Mouse (Mus musculus) brain, adult 2 months (tissue): Measurements from ENCODE around the gene Nup214.

Source experiments
- DNase-seq: peaks from one replicate; pipeline ENCODE4 v3.0.0; 2011; ENCODE audit warnings: low read depth, low spot score

Gene Nup214

GRCm38 (mm10) chr2:31974141-31974808 is at the start of gene Nup214:
Nup214 (plus strand) TSS chr2:31974436.
- DNase-seq = peak; percentile 100

GRCm38 (mm10) chr2:31924811-31925210 is 49.4 kb upstream of the Nup214 start:
- no peak for DNase-seq

DNA sequence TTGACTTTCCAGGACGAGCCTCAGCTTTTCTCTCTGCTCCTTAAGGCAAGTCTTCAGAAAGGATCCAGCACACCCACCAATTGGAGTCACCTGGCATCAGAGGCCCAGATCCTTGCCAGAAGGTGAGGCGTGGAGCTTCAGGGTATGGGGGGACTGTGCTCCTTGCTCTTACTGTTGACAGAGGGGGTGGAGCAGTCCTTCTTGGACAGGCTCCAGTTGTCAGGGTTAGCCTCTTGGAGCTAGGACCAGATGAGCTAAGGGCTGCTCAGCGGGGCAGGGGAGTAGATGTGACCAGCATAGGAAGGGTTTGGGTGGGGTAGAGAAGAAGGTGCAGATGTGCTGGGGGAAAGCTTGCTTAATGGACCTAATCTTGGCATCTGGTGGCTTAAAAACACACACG is 48.3 kb upstream of the Nup214 start:
- no peak for DNase-seq

GRCm38 (mm10) chr2:31929664-31930063 is 44.6 kb upstream of the Nup214 start:
- no peak for DNase-seq

- DNase-seq = peak; percentile 43
Observed at GRCm38 (mm10) chr2:31934551-31934950, 39.7 kb upstream of the Nup214 start.

GRCm38 (mm10) chr2:31935054-31935453 is 39.2 kb upstream of the Nup214 start:
- no peak for DNase-seq

DNA sequence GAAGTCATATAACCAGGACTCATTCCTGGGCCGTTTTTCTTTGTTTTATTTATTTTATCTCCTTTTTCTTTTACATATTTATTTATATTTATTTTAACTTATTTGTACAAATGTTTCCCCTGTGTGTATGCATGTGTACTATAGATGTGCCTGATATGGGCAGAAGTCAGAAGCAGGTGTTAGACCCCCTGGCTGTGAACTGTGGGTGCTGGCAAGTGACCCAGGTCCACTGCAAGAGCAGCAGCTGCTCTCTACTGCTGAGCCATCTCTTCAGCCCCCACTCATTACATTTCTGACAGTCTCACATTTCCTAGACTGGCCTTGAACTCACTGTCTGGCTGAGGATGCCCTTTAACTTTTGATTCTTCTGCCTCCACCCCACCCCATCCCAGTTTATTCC is 35.9 kb upstream of the Nup214 start:
- DNase-seq = no peak

DNA sequence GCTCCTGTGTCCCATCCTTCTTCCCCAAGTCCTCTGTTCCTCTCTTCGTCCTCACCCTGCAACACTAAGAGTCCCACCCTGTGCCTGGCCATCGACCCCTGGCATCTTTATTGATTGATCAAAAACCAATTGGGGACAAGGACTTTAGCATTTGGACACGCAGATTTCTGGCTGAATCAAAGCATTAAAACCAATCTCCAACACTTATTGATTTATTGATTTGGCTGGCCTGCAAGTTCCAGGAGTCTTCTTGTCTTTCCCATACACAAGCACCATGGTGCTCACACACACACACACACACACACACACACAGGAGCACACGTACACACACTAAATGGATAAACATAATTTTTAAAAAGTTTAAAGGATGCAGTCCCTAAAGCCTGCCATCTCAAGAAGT is 31.2 kb upstream of the Nup214 start:
- DNase-seq = no peak

GRCm38 (mm10) chr2:31945580-31945979 is 28.7 kb upstream of the Nup214 start:
- DNase-seq = no peak

DNA sequence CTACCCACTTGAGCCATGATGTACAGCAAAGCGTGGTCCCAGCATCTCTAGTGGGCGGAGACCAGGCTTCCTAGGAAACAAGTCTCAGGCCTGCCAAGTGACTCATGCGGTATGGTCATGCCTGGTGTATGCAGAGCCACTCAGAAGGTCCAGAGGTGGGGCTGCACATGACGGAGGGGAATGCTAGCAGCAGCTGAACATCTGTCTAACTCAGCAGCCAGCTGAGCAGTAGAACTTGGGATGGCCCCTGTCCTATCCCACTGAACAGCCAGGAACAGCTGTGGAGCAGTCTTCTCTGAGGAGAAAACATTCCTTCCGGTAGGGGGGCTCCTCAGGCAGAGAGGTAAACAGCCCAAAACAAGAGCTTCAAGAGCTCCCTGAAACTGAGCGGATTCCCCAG is 25.8 kb upstream of the Nup214 start:
- DNase-seq = no peak

DNA sequence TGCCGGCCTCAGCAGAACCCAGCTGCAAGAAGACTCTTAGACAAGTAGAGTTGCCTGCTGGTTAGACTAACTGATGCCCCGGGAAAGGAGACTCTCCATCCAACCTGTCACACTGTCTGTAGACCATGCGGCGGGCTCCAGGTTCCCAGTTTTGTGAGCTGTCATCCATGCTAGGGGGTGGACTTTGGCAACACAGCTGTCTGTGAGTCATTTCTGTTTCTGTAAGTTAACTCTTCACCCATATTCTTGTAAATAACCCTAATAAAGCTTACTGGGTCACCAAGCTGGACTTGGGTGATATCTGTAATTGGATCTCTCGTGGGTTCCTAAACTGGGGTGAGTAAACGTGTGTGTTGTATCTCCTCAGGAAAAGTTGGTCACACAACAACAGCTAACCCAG is 25.4 kb upstream of the Nup214 start:
- no peak for DNase-seq

DNA sequence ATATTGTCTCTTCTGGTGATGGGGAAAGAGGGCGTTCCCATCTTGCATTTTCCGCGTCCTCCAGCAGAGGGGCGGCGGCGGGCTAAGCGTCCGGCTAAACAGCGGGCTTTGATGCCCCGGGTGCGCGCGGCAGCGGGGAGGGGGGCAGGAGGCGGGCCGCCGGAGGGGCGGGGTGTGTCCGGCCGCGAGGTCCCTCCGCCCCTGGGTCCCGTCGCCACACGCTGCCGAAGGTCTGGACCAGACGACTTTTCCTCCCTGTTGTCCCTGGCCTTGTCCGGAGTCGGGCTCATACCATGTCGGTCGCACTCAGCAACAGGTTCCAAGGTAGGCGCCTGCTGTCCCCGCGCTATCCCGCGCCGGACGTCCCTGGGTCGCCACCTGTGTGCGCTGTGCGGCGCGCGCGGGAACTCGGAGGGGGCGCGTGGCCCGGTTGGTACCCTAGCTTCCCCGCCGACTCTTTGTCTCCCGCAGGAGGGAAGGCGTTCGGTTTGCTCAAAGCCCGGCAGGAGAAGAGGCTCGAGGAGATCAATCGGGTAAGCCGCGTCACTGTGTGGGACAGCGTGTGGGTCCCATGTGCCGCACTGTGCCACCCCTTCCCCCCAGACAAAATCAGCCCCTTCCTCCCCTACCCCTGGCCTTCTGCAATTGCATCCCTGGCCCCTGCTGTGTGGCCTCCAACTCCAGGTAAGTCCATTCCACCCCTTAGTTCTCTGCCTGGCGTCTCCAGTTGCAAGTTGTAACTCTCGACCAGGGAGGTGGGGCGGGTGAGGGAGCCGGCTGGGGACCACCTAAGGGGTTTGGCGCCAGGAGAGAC is 24.0 kb upstream of the Nup214 start, which contains the start of gene Aif1l:
Aif1l (plus strand) TSS at position 82 of the 814 bp plus-strand sequence.
- DNase-seq = peak; percentile 45

GRCm38 (mm10) chr2:31950966-31951365 is 23.3 kb upstream of the Nup214 start:
- no peak for DNase-seq

GRCm38 (mm10) chr2:31952236-31952635 is 22.0 kb upstream of the Nup214 start:
- peak; percentile 45 for DNase-seq

GRCm38 (mm10) chr2:31952725-31953124 is 21.5 kb upstream of the Nup214 start:
- DNase-seq = no peak

DNA sequence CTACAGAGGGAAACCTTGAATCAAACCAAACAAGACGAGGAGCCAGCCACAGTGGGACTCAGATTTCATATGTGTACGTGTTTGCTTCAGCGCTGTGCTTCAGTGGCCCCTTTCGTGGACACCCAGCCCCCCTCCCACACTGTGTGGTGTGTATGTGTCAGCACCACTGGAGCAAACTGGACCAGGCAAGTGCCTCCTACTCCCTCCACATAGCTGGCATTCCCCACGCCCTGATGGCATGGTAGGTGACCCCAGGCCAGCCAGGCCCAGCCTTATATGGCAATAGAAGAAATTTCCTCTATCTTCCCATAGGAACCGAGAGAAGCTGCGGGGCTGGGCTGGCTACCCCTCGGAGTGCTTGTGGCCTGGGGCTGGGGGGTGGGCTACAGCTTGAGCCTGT is 20.5 kb upstream of the Nup214 start:
- no peak for DNase-seq

DNA sequence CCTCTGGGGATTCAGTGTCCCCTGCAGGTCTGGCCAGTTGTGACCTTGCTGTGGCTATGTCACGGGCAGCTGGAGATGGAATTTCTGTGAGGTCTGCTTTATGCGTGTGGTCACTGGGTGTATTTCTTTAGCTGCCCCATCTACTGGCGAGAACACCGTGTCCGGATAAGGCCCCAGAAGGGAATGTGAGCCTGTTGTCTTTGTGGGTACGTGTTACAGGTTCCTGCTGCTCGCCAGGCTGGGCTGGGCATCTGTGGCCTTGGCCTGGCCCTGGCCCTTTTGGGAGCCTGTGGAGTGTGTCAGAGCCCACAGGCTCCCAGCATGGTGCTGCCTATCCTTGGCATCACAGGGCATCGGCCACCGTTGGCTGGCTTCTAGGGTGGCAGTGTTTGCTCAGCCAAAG is 19.5 kb upstream of the Nup214 start:
- DNase-seq = peak; percentile 55

DNA sequence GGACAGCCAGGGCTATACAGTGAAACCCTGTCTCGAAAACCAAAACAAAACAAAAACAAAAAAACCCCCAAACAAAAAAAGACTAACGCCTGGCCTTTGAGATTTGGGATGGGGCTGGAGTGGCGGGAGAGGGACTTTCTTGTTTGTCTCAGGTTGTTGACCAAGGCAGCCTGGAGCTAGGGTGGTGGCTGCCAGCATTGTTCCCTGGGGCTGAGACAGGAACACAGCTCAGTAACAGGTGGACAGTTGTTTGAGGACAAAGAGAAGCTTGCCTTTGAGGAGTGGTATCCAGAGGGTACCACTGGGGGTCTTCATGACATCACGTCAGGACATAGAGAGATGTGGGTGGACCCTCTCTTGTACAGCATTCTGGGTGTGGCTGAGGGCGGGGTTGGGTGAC is 18.6 kb upstream of the Nup214 start:
- no peak for DNase-seq

- no peak for DNase-seq
Observed at GRCm38 (mm10) chr2:31957211-31957610, 17.0 kb upstream of the Nup214 start.

DNA sequence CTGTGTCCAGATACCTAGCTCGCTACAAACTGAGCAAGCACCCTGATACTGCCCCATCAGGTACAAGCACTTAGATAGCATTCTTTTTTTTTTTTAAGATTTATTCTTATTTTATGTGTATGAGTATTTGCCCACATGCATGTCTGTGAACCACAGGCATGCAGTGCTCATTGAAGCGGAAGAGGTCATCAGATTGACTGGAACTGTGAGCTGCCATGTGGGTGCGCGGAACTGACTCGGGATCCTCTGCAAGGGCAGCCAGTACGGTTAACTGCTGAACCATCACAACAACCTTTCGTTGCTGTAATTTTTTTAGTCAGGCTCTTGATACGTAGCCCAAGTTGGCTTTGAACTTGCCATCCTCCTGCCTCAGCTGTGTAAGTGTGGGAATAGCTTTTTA is 13.2 kb upstream of the Nup214 start:
- no peak for DNase-seq

- DNase-seq = no peak
Observed at GRCm38 (mm10) chr2:31961791-31962222, 12.4 kb upstream of the Nup214 start.

- DNase-seq = peak; percentile 93
Observed at GRCm38 (mm10) chr2:31962501-31963224, 11.6 kb upstream of the Nup214 start.
